Mouse (Mus musculus): ENCODE results near the gene Mdh2. TPM values are rescaled to one million over a fixed set of nuclear protein-coding genes. Genes with fewer than 3 reads are reported as not detected.

Mdh2 gene
- 676 and 703 TPM in 2 replicates for polyA plus RNA-seq (2012; rRNA removed)

DNA sequence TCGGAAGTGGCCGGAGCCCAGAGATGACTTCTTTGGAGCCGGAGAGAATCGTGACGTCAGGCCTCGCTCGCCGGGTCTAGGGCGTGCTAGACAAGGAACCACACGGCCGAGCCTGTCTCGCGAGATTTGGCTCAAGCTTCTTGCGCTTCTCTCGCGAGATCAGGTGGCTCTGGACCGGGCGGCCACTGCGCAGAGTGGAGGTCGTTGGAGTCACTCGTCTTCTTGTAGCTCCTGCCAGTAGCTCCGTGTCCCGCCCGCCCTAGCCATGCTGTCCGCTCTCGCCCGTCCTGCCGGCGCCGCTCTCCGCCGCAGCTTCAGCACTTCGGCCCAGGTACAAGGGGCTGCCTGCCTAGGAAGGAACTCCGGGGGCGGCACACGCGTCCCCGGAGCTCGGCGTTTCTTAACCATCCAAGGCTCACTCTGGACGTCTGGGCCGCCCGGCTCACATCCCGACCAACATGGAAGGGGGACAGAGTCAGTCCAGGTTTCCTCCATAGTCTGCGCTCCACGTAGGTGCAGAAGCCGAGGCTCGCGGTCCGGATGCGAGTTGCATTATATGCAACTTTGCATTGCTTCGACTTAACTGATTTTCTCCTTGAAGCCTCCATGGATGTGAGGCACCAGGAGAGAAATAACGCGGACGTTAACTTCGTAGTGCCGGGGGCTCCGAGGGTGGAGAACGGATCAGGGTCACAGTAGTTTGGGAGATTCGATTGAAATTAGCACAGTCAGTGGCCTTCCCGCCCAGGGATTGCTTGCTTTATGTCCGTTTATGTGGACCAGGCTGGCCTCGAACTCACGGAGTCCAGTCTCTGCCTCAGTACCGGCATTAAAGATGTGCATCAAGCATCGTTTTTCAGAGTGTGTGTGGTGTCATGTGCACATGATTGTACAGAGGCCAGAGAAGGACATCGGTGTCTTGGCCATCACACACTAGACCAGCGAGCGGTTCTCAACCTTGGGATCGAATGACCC, at the start of gene Mdh2:
Gene Mdh2, plus strand, starts transcription at position 10 of the 975 bp plus-strand sequence.
- H3K27ac ChIP-seq (ENCODE audit: insufficient read depth, low read length) = peak within 1 kb of the TSS; percentile 94
- peak; percentile 99 to 100 for DNase-seq
- peaks cover 11% of the 10 kb centered on the region; the same call in 1 of the 2 replicates for H3K4me1 ChIP-seq (ENCODE audit: control insufficient read depth, insufficient read depth, low read length)
- WGBS = under 1% methylated on average over 70 of the region's 70 CpGs
- H3K4me3 ChIP-seq (replicated peaks; ENCODE audit: insufficient read depth, low read depth, low read length) = peak within 1 kb of the TSS; percentile 95
- peak; percentile 99 for TF ChIP-seq POLR2A (IDR thresholded peaks at IDR 0.05; ENCODE audit: borderline replicate concordance, insufficient read depth, low read length)
- no peak for TF ChIP-seq CTCF (IDR thresholded peaks at IDR 0.05; ENCODE audit: borderline replicate concordance, insufficient read depth, low read depth, low read length)
- no peaks in the 10 kb centered on the region for H3K27me3 ChIP-seq (ENCODE audit: control insufficient read depth, insufficient read depth, low read length)

GRCm38 (mm10) chr5:135729351-135729750, 48.9 kb upstream of the Mdh2 start:
- 86% methylated on average over 13 of the region's 13 CpGs for WGBS

DNA sequence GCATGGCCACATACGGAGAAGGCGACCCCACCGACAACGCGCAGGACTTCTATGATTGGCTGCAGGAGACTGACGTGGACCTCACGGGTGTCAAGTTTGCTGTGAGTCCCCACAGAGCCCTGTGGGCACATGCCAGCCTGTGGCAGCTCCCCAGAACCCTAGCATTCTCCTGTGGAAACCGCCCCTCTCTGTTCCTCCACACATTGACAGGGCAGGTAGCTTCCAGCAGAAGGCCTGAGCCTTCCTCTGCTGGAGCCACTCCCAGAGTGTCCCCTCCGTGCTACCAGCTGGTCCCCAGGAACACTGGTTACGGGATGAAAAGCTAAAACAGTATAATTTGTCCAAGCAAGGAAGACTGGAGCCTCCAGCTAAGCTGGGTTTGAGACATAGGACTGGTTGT, 48.0 kb upstream of the Mdh2 start:
- WGBS = 44% methylated on average over 10 of the region's 10 CpGs
- Histone ChIP-seq H3K27ac (ENCODE audit: insufficient read depth, low read length) (peak overlapping the region; percentile 42), H3K27me3 (ENCODE audit: control insufficient read depth, insufficient read depth, low read length) (no peaks in the 10 kb centered on the region), H3K4me1 (ENCODE audit: control insufficient read depth, insufficient read depth, low read length) (peaks cover 38% of the 10 kb centered on the region), H3K4me3 (replicated peaks; ENCODE audit: insufficient read depth, low read depth, low read length) (no peak overlapping the region)
- TF ChIP-seq POLR2A (IDR thresholded peaks at IDR 0.05; ENCODE audit: borderline replicate concordance, insufficient read depth, low read length) = no peak
- no peak for TF ChIP-seq CTCF (IDR thresholded peaks at IDR 0.05; ENCODE audit: borderline replicate concordance, insufficient read depth, low read depth, low read length)
- DNase-seq = peak in 1 of 2 experiments; percentile 53

More at GRCm38 (mm10) chr5:135729351-135729750, 48.9 kb upstream of the Mdh2 start:
- TF ChIP-seq POLR2A (IDR thresholded peaks at IDR 0.05; ENCODE audit: borderline replicate concordance, insufficient read depth, low read length) (no peak), CTCF (IDR thresholded peaks at IDR 0.05; ENCODE audit: borderline replicate concordance, insufficient read depth, low read depth, low read length) (no peak)
- no peaks in the 10 kb centered on the region for H3K27me3 ChIP-seq (ENCODE audit: control insufficient read depth, insufficient read depth, low read length)
- no peak overlapping the region for H3K4me3 ChIP-seq (replicated peaks; ENCODE audit: insufficient read depth, low read depth, low read length)
- H3K27ac ChIP-seq (ENCODE audit: insufficient read depth, low read length) = no peak overlapping the region
- H3K4me1 ChIP-seq (ENCODE audit: control insufficient read depth, insufficient read depth, low read length) = peaks cover 45% of the 10 kb centered on the region
- DNase-seq = no peak

DNA sequence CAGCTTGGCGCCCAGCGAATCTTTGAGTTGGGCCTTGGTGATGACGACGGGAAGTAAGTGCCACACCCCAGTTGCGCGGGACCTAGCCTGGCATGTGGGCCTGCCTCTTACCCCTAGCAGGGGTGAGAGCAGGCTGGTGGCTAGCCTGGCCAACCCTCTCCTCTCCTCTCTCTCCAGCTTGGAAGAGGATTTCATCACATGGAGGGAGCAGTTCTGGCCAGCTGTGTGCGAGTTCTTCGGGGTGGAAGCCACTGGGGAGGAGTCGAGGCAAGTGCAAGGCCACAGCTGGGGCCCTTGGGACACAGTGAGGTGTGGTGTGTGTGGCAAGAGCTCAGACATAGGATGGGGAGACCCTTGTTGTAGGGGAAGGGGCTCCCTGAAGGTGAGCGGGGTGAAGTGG, 47.4 kb upstream of the Mdh2 start:
- 90% methylated on average over 10 of the region's 10 CpGs for WGBS
- DNase-seq = no peak
- Histone ChIP-seq H3K27ac (ENCODE audit: insufficient read depth, low read length) (0 out of 2 replicates have a peak overlapping the region, but pooled peaks have one; percentile 42), H3K27me3 (ENCODE audit: control insufficient read depth, insufficient read depth, low read length) (no peaks in the 10 kb centered on the region), H3K4me3 (replicated peaks; ENCODE audit: insufficient read depth, low read depth, low read length) (no peak overlapping the region), H3K4me1 (ENCODE audit: control insufficient read depth, insufficient read depth, low read length) (peaks cover 32% of the 10 kb centered on the region)
- no peak for TF ChIP-seq POLR2A (IDR thresholded peaks at IDR 0.05; ENCODE audit: borderline replicate concordance, insufficient read depth, low read length)
- no peak for TF ChIP-seq CTCF (IDR thresholded peaks at IDR 0.05; ENCODE audit: borderline replicate concordance, insufficient read depth, low read depth, low read length)

DNA sequence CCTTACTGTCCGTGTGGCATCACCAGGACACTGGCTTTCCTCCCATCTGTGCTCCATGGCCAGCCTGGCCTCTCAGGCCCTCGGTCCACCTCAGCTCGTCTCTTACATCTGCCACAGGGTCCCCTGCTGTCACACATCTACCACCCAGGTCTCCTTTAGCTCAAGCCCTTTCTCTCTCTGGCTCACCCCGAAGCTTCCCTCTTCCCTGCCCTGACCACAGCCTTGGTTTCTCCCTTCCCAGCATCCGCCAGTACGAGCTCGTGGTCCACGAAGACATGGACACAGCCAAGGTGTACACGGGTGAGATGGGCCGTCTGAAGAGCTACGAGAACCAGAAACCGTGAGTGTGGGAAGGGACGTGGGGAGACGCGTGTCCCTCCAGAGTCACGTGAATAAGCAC, 47.0 kb upstream of the Mdh2 start:
- Histone ChIP-seq H3K27ac (ENCODE audit: insufficient read depth, low read length) (no peak overlapping the region), H3K4me3 (replicated peaks; ENCODE audit: insufficient read depth, low read depth, low read length) (no peak overlapping the region), H3K27me3 (ENCODE audit: control insufficient read depth, insufficient read depth, low read length) (no peaks in the 10 kb centered on the region), H3K4me1 (ENCODE audit: control insufficient read depth, insufficient read depth, low read length) (peaks cover 28% of the 10 kb centered on the region)
- WGBS = 90% methylated on average over 16 of the region's 16 CpGs
- TF ChIP-seq CTCF (IDR thresholded peaks at IDR 0.05; ENCODE audit: borderline replicate concordance, insufficient read depth, low read depth, low read length) (no peak), POLR2A (IDR thresholded peaks at IDR 0.05; ENCODE audit: borderline replicate concordance, insufficient read depth, low read length) (no peak)
- no peak for DNase-seq

DNA sequence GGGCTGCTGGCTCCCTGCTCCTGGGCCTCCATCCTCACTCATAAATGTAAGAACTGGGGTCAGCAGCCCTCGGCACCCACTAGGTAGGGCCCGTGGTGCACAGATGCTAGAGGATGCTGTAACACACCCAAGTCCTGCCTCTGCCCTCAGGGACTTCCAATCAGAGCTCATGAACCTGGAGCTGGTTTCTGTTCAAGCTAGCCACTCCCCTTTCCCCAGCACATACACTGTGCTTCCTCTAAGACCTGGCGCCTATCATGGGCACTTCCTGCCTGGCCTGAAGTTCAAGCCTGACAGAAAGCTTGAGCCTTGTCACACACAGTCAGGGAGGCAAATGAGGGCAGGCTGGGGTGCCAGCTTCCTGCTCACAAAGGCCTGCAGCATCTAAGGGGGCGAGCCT, 45.2 kb upstream of the Mdh2 start:
- Histone ChIP-seq H3K4me1 (ENCODE audit: control insufficient read depth, insufficient read depth, low read length) (peaks cover 18% of the 10 kb centered on the region), H3K4me3 (replicated peaks; ENCODE audit: insufficient read depth, low read depth, low read length) (no peak overlapping the region), H3K27ac (ENCODE audit: insufficient read depth, low read length) (no peak overlapping the region), H3K27me3 (ENCODE audit: control insufficient read depth, insufficient read depth, low read length) (no peaks in the 10 kb centered on the region)
- WGBS = 85% methylated on average over 4 of the region's 4 CpGs
- DNase-seq = no peak
- no peak for TF ChIP-seq CTCF (IDR thresholded peaks at IDR 0.05; ENCODE audit: borderline replicate concordance, insufficient read depth, low read depth, low read length)
- TF ChIP-seq POLR2A (IDR thresholded peaks at IDR 0.05; ENCODE audit: borderline replicate concordance, insufficient read depth, low read length) = no peak

DNA sequence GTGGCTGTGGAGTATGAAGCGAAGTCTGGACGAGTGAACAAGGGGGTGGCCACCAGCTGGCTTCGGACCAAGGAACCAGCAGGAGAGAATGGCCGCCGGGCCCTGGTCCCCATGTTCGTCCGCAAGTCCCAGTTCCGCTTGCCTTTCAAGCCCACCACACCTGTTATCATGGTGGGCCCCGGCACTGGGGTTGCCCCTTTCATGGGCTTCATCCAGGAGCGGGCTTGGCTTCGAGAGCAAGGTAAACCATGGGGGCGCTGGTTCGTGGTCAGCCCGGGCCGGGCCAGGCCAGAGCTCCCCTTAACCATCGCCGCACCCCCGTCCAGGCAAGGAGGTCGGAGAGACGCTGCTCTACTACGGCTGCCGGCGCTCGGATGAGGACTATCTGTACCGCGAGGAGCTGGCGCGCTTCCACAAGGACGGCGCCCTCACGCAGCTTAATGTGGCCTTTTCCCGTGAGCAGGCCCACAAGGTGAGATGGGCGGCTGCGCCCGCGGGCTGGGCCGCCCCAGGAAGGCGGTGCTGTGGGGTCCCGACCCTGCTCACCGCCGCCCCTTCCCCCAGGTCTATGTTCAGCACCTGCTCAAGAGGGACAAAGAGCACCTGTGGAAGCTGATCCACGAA, 44.1 kb upstream of the Mdh2 start:
- Histone ChIP-seq H3K27ac (ENCODE audit: insufficient read depth, low read length) (no peak overlapping the region), H3K4me3 (replicated peaks; ENCODE audit: insufficient read depth, low read depth, low read length) (no peak overlapping the region)

More for the DNA sequence above, 44.1 kb upstream of the Mdh2 start:
- 92% methylated on average over 42 of the region's 42 CpGs for WGBS
- TF ChIP-seq CTCF (IDR thresholded peaks at IDR 0.05; ENCODE audit: borderline replicate concordance, insufficient read depth, low read depth, low read length) = no peak
- TF ChIP-seq POLR2A (IDR thresholded peaks at IDR 0.05; ENCODE audit: borderline replicate concordance, insufficient read depth, low read length) = no peak
- Histone ChIP-seq H3K4me1 (ENCODE audit: control insufficient read depth, insufficient read depth, low read length) (peaks cover 18% of the 10 kb centered on the region), H3K27me3 (ENCODE audit: control insufficient read depth, insufficient read depth, low read length) (no peaks in the 10 kb centered on the region)
- DNase-seq = no peak

Measured in cerebellum, adult 2 months (tissue).